Mouse (Mus musculus) G1E (cell line): Measurements from ENCODE around the gene Top3a. TPM values are rescaled to one million over a fixed set of nuclear protein-coding genes. Genes with fewer than 3 reads are reported as not detected.

Experiments
- ATAC-seq: 2 replicates; pipeline ENCODE4 v1.8.0; 2016; ENCODE audit warnings: mild to moderate bottlenecking; ENCODE audit not compliant: insufficient number of reproducible peaks, poor library complexity, low FRiP score, severe bottlenecking; ENCODE audit errors: extremely low read depth
- DNase-seq: peaks from one replicate; pipeline ENCODE4 v3.0.0; 2012; ENCODE audit warnings: low spot score
- H3K27me3 ChIP-seq: 2 replicates; pipeline ENCODE4 v1.6.1; 2012; ENCODE audit warnings: mild to moderate bottlenecking, low read length, inconsistent platforms; ENCODE audit not compliant: insufficient read depth
- H3K36me3 ChIP-seq: replicated peaks from 2 replicates; pipeline ENCODE3; 2012; ENCODE audit warnings: mild to moderate bottlenecking, inconsistent platforms
- H3K4me1 ChIP-seq: 2 replicates; pipeline ENCODE4 v1.6.1; 2012; ENCODE audit warnings: low read depth, low read length, inconsistent platforms, mixed read lengths; ENCODE audit not compliant: insufficient read depth
- H3K4me3 ChIP-seq: 2 replicates; pipeline ENCODE4 v1.5.1; 2012; ENCODE audit warnings: low read depth, mild to moderate bottlenecking, inconsistent platforms, low read length, moderate library complexity, mixed read lengths
- H3K9me3 ChIP-seq: replicated peaks from 2 replicates; pipeline ENCODE4 v1.6.1; 2012; ENCODE audit warnings: inconsistent platforms
- CTCF ChIP-seq: IDR thresholded peaks from 2 replicates; pipeline ENCODE4 v1.5.1; 2012; ENCODE audit warnings: low read depth, low read length, inconsistent platforms, mixed read lengths
- GATA1 ChIP-seq: IDR thresholded peaks from 2 replicates; pipeline ENCODE4 v1.6.1; 2012; ENCODE audit warnings: borderline replicate concordance, low read length, inconsistent platforms, mixed read lengths
- GATA2 ChIP-seq: IDR thresholded peaks from 2 replicates; pipeline ENCODE4 v1.6.1; 2012; ENCODE audit warnings: low read depth, low read length, inconsistent platforms, borderline replicate concordance
- POLR2AphosphoS5 ChIP-seq: IDR thresholded peaks from 2 replicates; pipeline ENCODE4 v1.6.1; 2012; ENCODE audit warnings: low read depth, low read length, inconsistent platforms; ENCODE audit not compliant: insufficient replicate concordance
- TAL1 ChIP-seq: conservative IDR thresholded peaks from 2 replicates; pipeline ENCODE4 v1.6.1; 2012; ENCODE audit warnings: low read depth, low read length, inconsistent platforms, mixed read lengths
- polyA plus RNA-seq: library from polyadenylated mRNA; stranded (reverse); fragments of >175 nt; gene quantifications from 2 replicates; pipeline ENCODE4 v1.2.3, GENCODE M21; 2012
- total RNA-seq, 2 experiments: library from RNA; stranded (forward) in 1 of 2; stranded (reverse) in 1 of 2; fragments of 200-1000 nt in 1 of 2; fragments of >200 nt in 1 of 2; fragmentation: Nextera tagmentation in 1 of 2; gene quantifications; 2 replicates each; pipeline ENCODE4 v1.2.3; 2014 to 2017

Gene Top3a
- total and polyA plus RNA-seq, 3 experiments, result 11.1 to 24.0 (median 20.3) TPM

- H3K4me1 ChIP-seq, result peaks cover 8% of the 10 kb centered on the region
- peaks cover 100% of the 10 kb centered on the region for H3K36me3 ChIP-seq
- ATAC-seq (no peak), DNase-seq (no peak)
- H3K27me3 ChIP-seq, result no peaks in the 10 kb centered on the region
- no peaks in the 10 kb centered on the region for H3K9me3 ChIP-seq
- TF ChIP-seq CTCF, result no peak
- no peak for TF ChIP-seq TAL1
- TF ChIP-seq GATA2, result no peak
- no peak for TF ChIP-seq POLR2AphosphoS5
- no peak for TF ChIP-seq GATA1
- no peak overlapping the region for H3K4me3 ChIP-seq
These were observed 67.4 kb downstream of the Top3a start for GRCm38 (mm10) chr11:60709481-60710465.

GRCm38 (mm10) chr11:60708631-60709030 is 68.5 kb downstream of the Top3a start:
- no peak for ATAC-seq
- no peaks in the 10 kb centered on the region for H3K27me3 ChIP-seq
- peaks cover 100% of the 10 kb centered on the region for H3K36me3 ChIP-seq
- peaks cover 10% of the 10 kb centered on the region for H3K4me1 ChIP-seq
- no peak for TF ChIP-seq POLR2AphosphoS5
- no peak for TF ChIP-seq TAL1
- no peak for TF ChIP-seq CTCF
- TF ChIP-seq GATA2, result no peak
- TF ChIP-seq GATA1, result no peak
- no peak overlapping the region for H3K4me3 ChIP-seq
- no peaks in the 10 kb centered on the region for H3K9me3 ChIP-seq
- no peak for DNase-seq

GRCm38 (mm10) chr11:60707672-60708071 is 69.5 kb downstream of the Top3a start:
- TF ChIP-seq GATA2, result no peak
- no peak for TF ChIP-seq GATA1
- no peak for TF ChIP-seq TAL1
- no peak for TF ChIP-seq POLR2AphosphoS5
- H3K4me1 ChIP-seq, result peaks cover 20% of the 10 kb centered on the region
- no peak overlapping the region for H3K4me3 ChIP-seq
- H3K9me3 ChIP-seq, result no peaks in the 10 kb centered on the region
- no peak for DNase-seq
- no peak for ATAC-seq
- no peaks in the 10 kb centered on the region for H3K27me3 ChIP-seq
- H3K36me3 ChIP-seq, result peaks cover 100% of the 10 kb centered on the region

GRCm38 (mm10) chr11:60706696-60707480 is 70.3 kb downstream of the Top3a start:
- ATAC-seq, result no peak

GRCm38 (mm10) chr11:60706076-60706475 is 71.1 kb downstream of the Top3a start:
- Histone ChIP-seq H3K4me1 (peaks cover 34% of the 10 kb centered on the region), H3K36me3 (peaks cover 95% of the 10 kb centered on the region), H3K27me3 (no peaks in the 10 kb centered on the region), H3K4me3 (no peak overlapping the region), H3K9me3 (no peaks in the 10 kb centered on the region)
- DNase-seq (no peak), ATAC-seq (no peak)
- TF ChIP-seq CTCF, result no peak

More at GRCm38 (mm10) chr11:60706696-60707480, 70.3 kb downstream of the Top3a start:
- peaks cover 100% of the 10 kb centered on the region for H3K36me3 ChIP-seq
- no peak overlapping the region for H3K4me3 ChIP-seq
- TF ChIP-seq GATA1 (no peak), POLR2AphosphoS5 (no peak), CTCF (no peak), GATA2 (no peak), TAL1 (no peak)
- H3K27me3 ChIP-seq, result no peaks in the 10 kb centered on the region
- DNase-seq, result no peak
- H3K4me1 ChIP-seq, result peaks cover 27% of the 10 kb centered on the region
- no peaks in the 10 kb centered on the region for H3K9me3 ChIP-seq

GRCm38 (mm10) chr11:60705255-60705654 is 71.9 kb downstream of the Top3a start:
- TF ChIP-seq GATA2, result no peak
- no peak for TF ChIP-seq POLR2AphosphoS5
- TF ChIP-seq CTCF, result no peak
- Histone ChIP-seq H3K4me1 (peaks cover 42% of the 10 kb centered on the region), H3K4me3 (no peak overlapping the region), H3K27me3 (no peaks in the 10 kb centered on the region), H3K9me3 (no peaks in the 10 kb centered on the region), H3K36me3 (peaks cover 86% of the 10 kb centered on the region)
- DNase-seq, result no peak
- ATAC-seq, result no peak
